Mouse (Mus musculus) R1 (cell line): Measurements from ENCODE around the gene Olfr101.

Source experiments
- DNase-seq: peaks from one replicate; pipeline ENCODE4 v3.0.0-alpha.2; 2018; ENCODE audit warnings: low read depth, low spot score

The Olfr101 gene

GRCm38 (mm10) chr17:37304213-37304612 lies at the start of gene Olfr101:
Gene Olfr101, minus strand, starts transcription at chr17:37304313.
- no peak for DNase-seq

DNA sequence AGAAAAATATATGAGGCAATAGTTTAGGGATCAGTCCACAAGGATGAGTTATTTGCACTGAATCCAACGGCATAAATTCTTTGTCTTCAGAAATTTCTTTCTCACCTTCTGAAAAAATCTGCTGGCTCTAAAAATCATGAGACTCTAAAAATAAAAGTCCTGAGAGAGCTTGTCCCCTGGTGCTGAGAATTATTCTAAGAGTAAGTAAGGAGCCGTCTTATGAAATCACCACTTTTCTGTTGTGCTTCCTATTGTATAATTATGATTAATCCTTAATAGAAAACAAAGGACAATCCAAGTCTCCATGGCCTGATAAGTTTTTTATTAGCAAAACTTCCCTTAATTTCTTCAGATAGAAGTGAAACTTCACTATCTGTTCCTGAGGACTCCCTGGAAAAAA lies 35.5 kb upstream of the Olfr101 start, which contains the start of gene Olfr103:
Gene Olfr103 (minus strand): TSS at position 101 of the 400 bp plus-strand sequence.
- no peak for DNase-seq

GRCm38 (mm10) chr17:37316954-37317353 lies 12.8 kb upstream of the Olfr101 start, which contains the start of gene Olfr102:
Gene Olfr102, minus strand, starts transcription at chr17:37317054.
- DNase-seq: no peak

DNA sequence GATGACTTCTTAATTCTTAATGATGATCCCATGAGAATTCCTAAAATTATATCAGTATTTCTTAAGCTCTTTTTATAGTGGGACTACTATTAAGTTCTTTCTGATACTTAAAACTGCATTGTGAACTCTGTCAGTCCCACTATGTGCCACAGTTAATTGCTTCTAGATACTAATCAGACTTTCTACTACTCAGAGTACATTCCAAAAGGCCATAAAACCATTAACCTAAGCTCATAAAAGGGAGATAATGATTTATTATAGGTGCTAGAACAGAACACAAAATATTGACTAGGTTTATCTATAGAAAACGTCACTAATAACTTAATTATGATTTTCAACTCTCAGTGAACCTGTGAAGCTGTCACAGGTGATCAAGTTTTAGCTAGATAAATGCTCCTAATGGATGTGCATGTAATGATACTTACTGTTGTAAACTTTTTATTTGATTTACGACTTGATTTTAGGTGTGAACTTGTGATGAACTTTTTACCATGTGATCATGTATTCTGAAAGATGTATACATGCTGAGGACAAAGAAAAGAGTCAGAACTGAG lies 6.1 kb upstream of the Olfr101 start:
- no peak for DNase-seq

GRCm38 (mm10) chr17:37308483-37308882 lies 4.4 kb upstream of the Olfr101 start:
- peak; percentile 48 for DNase-seq

GRCm38 (mm10) chr17:37283360-37283759 lies 20.8 kb downstream of the Olfr101 start, which contains the start of gene Olfr99:
Gene Olfr99, minus strand, starts transcription at chr17:37283460.
- no peak for DNase-seq

GRCm38 (mm10) chr17:37280331-37280730 lies 23.8 kb downstream of the Olfr101 start:
- DNase-seq: no peak

DNA sequence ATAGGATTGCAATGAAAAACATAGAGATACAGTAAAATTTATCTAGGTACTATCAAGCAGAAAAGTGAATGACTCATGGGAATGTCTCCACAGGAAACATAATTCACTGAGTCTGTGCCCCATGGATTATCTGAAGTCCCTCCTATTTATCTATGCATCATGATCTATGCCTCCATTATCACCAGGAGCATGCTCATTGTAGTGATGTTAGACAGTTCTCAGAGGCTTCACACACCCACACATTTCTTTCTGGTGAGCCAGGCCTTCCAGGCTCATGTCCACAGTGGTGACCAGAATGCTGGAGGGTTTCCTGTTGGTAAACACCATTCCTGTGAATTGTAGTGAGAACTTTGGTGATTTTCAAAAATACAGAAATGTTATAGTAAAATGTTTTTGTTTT lies 27.5 kb downstream of the Olfr101 start:
- no peak for DNase-seq

GRCm38 (mm10) chr17:37275626-37276248 lies 28.4 kb downstream of the Olfr101 start:
- DNase-seq: no peak

GRCm38 (mm10) chr17:37270702-37271092 lies 33.4 kb downstream of the Olfr101 start:
- peak; percentile 22 for DNase-seq

DNA sequence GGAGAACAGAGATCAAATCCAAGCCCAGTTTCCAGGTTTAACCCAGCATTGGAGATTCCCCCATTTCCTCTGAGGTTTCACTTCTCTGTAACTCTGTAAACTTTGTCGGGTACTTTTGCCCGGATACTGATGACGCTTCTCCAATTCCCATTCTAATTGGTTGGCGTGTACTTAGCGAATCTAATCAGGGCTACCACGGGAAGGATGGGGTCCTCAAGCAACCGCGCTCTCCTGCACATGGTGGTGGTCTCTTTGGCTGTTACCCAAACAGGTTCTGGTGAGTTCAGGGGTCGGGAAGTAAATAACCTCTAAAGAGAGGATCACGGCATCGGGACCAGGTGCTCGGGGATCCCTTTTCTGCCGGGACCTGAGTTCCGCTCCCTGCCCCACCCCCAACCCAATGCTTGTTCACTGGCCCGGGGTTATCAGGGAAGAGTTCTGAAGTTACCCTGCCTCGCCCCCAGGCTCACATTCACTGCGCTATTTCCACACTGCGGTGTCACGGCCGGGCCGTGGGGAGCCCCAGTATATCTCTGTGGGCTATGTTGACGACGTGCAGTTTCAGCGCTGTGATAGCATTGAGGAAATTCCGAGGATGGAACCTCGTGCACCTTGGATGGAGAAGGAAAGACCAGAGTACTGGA lies 33.9 kb downstream of the Olfr101 start, which contains the start of gene H2-M3:
Gene H2-M3 (plus strand): TSS at position 163 of the 644 bp plus-strand sequence.
- peak; percentile 87 for DNase-seq

DNA sequence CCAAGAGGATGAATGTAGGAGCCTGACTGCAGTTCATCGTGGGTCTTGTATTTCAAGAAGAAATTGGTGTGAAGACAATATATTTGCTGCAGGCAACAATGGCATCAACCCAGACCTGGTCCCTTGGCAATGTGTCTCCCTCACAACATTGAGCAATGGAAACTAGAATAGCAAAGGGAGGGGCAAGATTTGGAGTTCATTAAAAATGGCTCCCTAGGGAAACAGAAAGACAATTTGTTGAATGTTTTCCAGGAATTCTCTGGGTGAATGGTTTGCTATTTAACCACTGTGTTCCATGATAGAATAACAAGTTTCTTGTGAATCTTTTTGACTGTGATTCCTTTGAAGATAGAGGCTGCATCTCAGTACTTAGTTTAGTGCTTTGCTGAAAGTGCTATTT lies 40.5 kb downstream of the Olfr101 start, which contains the start of gene Olfr98:
Gene Olfr98 (minus strand): TSS at position 124 of the 400 bp plus-strand sequence.
- no peak for DNase-seq

DNA sequence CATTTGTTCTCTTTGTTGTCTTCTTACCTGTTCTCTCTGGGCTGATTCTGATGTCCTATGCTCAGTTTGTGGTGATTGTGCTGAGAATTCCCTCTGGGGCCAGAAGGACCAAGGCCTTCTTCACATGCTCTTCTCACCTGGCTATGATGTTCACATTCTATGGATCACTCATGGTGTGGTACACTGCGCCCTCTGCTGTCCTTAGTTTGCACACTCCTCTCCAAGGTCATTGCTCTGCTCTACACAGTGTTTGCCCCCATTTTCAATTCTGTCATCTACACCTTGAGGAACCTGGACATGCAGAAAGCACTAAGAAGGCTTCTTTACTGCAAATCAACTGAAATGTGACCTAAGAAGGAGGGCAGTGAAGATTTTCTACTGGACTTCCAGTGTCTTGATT lies 53.6 kb downstream of the Olfr101 start:
- peak; percentile 62 for DNase-seq

DNA sequence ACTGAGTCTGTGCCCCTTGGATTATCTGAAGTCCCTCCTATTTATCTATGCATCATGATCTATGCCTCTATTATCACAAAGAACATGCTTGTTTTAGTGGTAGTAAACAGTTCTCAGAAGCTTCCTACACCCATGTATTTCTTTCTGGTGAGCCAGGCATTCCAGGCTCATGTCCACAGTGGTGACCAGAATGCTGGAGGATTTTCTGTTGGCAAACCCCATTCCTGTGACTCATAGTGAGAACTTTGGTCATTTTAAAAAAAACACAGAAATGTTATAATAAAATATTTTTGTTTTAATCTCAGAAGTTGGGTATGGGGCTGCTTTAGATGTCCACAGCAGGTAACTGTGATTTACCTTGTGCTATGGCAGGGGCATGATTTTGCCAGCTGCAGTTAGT lies 54.7 kb downstream of the Olfr101 start:
- DNase-seq: no peak
